Mouse (Mus musculus): ENCODE data around the gene Klk1.
"Not testable (repeated sequence)": the region's sequence is repeated elsewhere in the genome, so short reads cannot be mapped to it uniquely, and the experiment has no call there.

Gene Klk1

GRCm38 (mm10) chr7:44225076-44225475, at the start of gene Klk1:
Gene Klk1, plus strand, starts transcription at chr7:44225360.
- DNase-seq (ENCODE audit: extremely low spot score, low read depth, low spot score) = no peak

GRCm38 (mm10) chr7:44179299-44180045, 45.7 kb upstream of the Klk1 start:
- no peak for DNase-seq (ENCODE audit: extremely low spot score, low read depth, low spot score)

- not testable (repeated sequence) for DNase-seq (ENCODE audit: extremely low spot score, low read depth, low spot score)
Measured at GRCm38 (mm10) chr7:44186516-44186915, 38.6 kb upstream of the Klk1 start.

- DNase-seq (ENCODE audit: extremely low spot score, low read depth, low spot score) = not testable (repeated sequence)
Measured at GRCm38 (mm10) chr7:44187936-44188335, 37.2 kb upstream of the Klk1 start, which contains the start of gene Klk1b24. Gene Klk1b24, plus strand, starts transcription at chr7:44188236.

GRCm38 (mm10) chr7:44193466-44193865, 31.7 kb upstream of the Klk1 start:
- DNase-seq (ENCODE audit: extremely low spot score, low read depth, low spot score) = not testable (repeated sequence)

- DNase-seq (ENCODE audit: extremely low spot score, low read depth, low spot score) = no peak
Measured at GRCm38 (mm10) chr7:44197891-44198290, 27.3 kb upstream of the Klk1 start, which contains the start of gene Klk1b3. Gene Klk1b3, plus strand, starts transcription at chr7:44198191.

GRCm38 (mm10) chr7:44207135-44207534, 18.0 kb upstream of the Klk1 start, which contains the start of gene Klk1b4:
Gene Klk1b4, plus strand, starts transcription at chr7:44207435.
- DNase-seq (ENCODE audit: extremely low spot score, low read depth, low spot score) = not testable (repeated sequence)

- DNase-seq (ENCODE audit: extremely low spot score, low read depth, low spot score) = no peak
Measured at GRCm38 (mm10) chr7:44208307-44208706, 16.9 kb upstream of the Klk1 start.

GRCm38 (mm10) chr7:44215645-44216044, 9.5 kb upstream of the Klk1 start, which contains the start of gene Klk1b5:
Gene Klk1b5, plus strand, starts transcription at chr7:44215945.
- no peak for DNase-seq (ENCODE audit: extremely low spot score, low read depth, low spot score)

GRCm38 (mm10) chr7:44221601-44222000, 3.6 kb upstream of the Klk1 start:
- not testable (repeated sequence) for DNase-seq (ENCODE audit: extremely low spot score, low read depth, low spot score)

GRCm38 (mm10) chr7:44222335-44222734, 2.8 kb upstream of the Klk1 start:
- DNase-seq (ENCODE audit: extremely low spot score, low read depth, low spot score) = not testable (repeated sequence)

- no peak for DNase-seq (ENCODE audit: extremely low spot score, low read depth, low spot score)
Measured at GRCm38 (mm10) chr7:44235909-44236308, 10.7 kb downstream of the Klk1 start, which contains the start of gene Gm36864. Gene Gm36864, plus strand, starts transcription at chr7:44236177.

- DNase-seq (ENCODE audit: extremely low spot score, low read depth, low spot score) = no peak
Measured at GRCm38 (mm10) chr7:44239913-44240312, 14.8 kb downstream of the Klk1 start.

GRCm38 (mm10) chr7:44240712-44241111, 15.6 kb downstream of the Klk1 start:
- no peak for DNase-seq (ENCODE audit: extremely low spot score, low read depth, low spot score)

- no peak for DNase-seq (ENCODE audit: extremely low spot score, low read depth, low spot score)
Measured at GRCm38 (mm10) chr7:44241163-44241562, 16.0 kb downstream of the Klk1 start.

GRCm38 (mm10) chr7:44244080-44244479, 18.9 kb downstream of the Klk1 start:
- DNase-seq (ENCODE audit: extremely low spot score, low read depth, low spot score) = no peak

- DNase-seq (ENCODE audit: extremely low spot score, low read depth, low spot score) = peak; percentile 97
Measured at GRCm38 (mm10) chr7:44246055-44246983, 21.2 kb downstream of the Klk1 start, which contains the start of the genes 1700028J19Rik and 2410002F23Rik. Gene 1700028J19Rik, minus strand, starts transcription at chr7:44246695. Gene 2410002F23Rik, plus strand, starts transcription at chr7:44246722.

GRCm38 (mm10) chr7:44246984-44247470, 21.9 kb downstream of the Klk1 start:
- no peak for DNase-seq (ENCODE audit: extremely low spot score, low read depth, low spot score)

GRCm38 (mm10) chr7:44247971-44248370, 22.8 kb downstream of the Klk1 start:
- no peak for DNase-seq (ENCODE audit: extremely low spot score, low read depth, low spot score)

GRCm38 (mm10) chr7:44249248-44249647, 24.1 kb downstream of the Klk1 start:
- no peak for DNase-seq (ENCODE audit: extremely low spot score, low read depth, low spot score)

- not testable (repeated sequence) for DNase-seq (ENCODE audit: extremely low spot score, low read depth, low spot score)
Measured at GRCm38 (mm10) chr7:44250732-44251275, 25.6 kb downstream of the Klk1 start.

All from hindlimb bud, embryonic 11.5 days (tissue).